Mouse (Mus musculus): ENCODE measurements around the gene C130032M10Rik.

- TF ChIP-seq GATA1 (IDR thresholded peaks at IDR 0.05; ENCODE audit: borderline replicate concordance, low read length) (no peak), FLI1 (IDR thresholded peaks at IDR 0.05; ENCODE audit: low read length) (no peak)
Measured at GRCm38 (mm10) chr9:114536628-114537027, 21.1 kb downstream of the C130032M10Rik start.

Data from megakaryocyte, embryonic 14.5 days (primary cell).